Mouse (Mus musculus) heart, adult 2 months (tissue): ENCODE data around the gene Cers2. TPM values are rescaled to one million over a fixed set of nuclear protein-coding genes. Genes with fewer than 3 reads are reported as not detected.
"Not testable (repeated sequence)": the region's sequence is repeated elsewhere in the genome, so short reads cannot be mapped to it uniquely, and the experiment has no call there.

Experiments
- DNase-seq, 2 experiments: peaks; one replicate each; pipeline ENCODE4 v3.0.0; 2021
- H3K27ac ChIP-seq: fragments of 200-600 bp; 2 replicates; pipeline ENCODE4 v1.8.1; 2022
- H3K27me3 ChIP-seq: fragments of 200-500 bp; 2 replicates; pipeline ENCODE4 v1.6.1; 2012; ENCODE audit warnings: mild to moderate bottlenecking, low read length, inconsistent platforms, mixed read lengths; ENCODE audit not compliant: control insufficient read depth, insufficient read depth
- H3K36me3 ChIP-seq: fragments of 200-500 bp; 2 replicates; pipeline ENCODE4 v1.6.1; 2012; ENCODE audit warnings: low read length, inconsistent platforms; ENCODE audit not compliant: control insufficient read depth, insufficient read depth
- H3K4me1 ChIP-seq: fragments of 200-500 bp; 2 replicates; pipeline ENCODE4 v1.6.1; 2011; ENCODE audit warnings: low read length; ENCODE audit not compliant: control insufficient read depth, insufficient read depth
- H3K4me3 ChIP-seq: fragments of 200-600 bp; 2 replicates; pipeline ENCODE4 v1.8.1; 2022
- H3K79me2 ChIP-seq: fragments of 200-500 bp; replicated peaks from 2 replicates; pipeline ENCODE4 v1.6.1; 2012; ENCODE audit warnings: mild to moderate bottlenecking, inconsistent platforms, low read length, moderate library complexity, mixed read lengths; ENCODE audit not compliant: control insufficient read depth, insufficient read depth
- H3K9ac ChIP-seq: fragments of 200-500 bp; 2 replicates; pipeline ENCODE4 v1.6.1; 2012; ENCODE audit warnings: low read depth, mild to moderate bottlenecking, control low read depth, inconsistent platforms, low read length, mixed read lengths
- CTCF ChIP-seq: fragments of 200-600 bp; IDR thresholded peaks from 2 replicates; pipeline ENCODE4 v1.8.1; 2022; ENCODE audit warnings: antibody characterized with exemption, mild to moderate bottlenecking, moderate library complexity
- EP300 ChIP-seq: fragments of 200-500 bp; IDR thresholded peaks from 2 replicates; pipeline ENCODE4 v1.6.1; 2011; ENCODE audit warnings: low read depth, low read length, control low read depth; ENCODE audit not compliant: insufficient read depth
- POLR2A ChIP-seq: fragments of 200-500 bp; IDR thresholded peaks from 2 replicates; pipeline ENCODE4 v1.6.1; 2011; ENCODE audit warnings: mild to moderate bottlenecking, low read depth, low read length, control low read depth; ENCODE audit not compliant: insufficient read depth
- WGBS: fragments of 180-500 bp; shearing (Covaris S2); methylation state at CpG from one replicate; pipeline ENCODE4 v1.1.7; 2018; 5-methylcytosine and 5-hydroxymethylcytosine counted together
- intact Hi-C: fragments of 180-260 bp; cut with DNase I; formaldehyde crosslinking; loops from one replicate; pipeline ENCODE4 v1.15.1; 2025
- polyA plus RNA-seq: library from polyadenylated mRNA; depleted of rRNA; stranded (reverse); fragments of >200 nt; gene quantifications from 2 replicates; pipeline ENCODE4 v1.2.3, GENCODE M21; 2012
- total RNA-seq, 2 experiments: library from RNA; stranded (reverse); gene quantifications; 2 replicates each; pipeline ENCODE4 v1.2.3; 2021

Gene Cers2
- total and polyA plus RNA-seq, 3 experiments = 35.3 to 69.1 (median 39.3) TPM

GRCm38 (mm10) chr3:95346454-95346853 lies 31.9 kb downstream of the Cers2 start:
- H3K9ac ChIP-seq = no peak overlapping the region
- no peaks in the 10 kb centered on the region for H3K27me3 ChIP-seq
- intact Hi-C loops = no loop called here
- H3K4me1 ChIP-seq = no peaks in the 10 kb centered on the region
- H3K27ac ChIP-seq = no peak overlapping the region
- no peak for DNase-seq
- no peak overlapping the region for H3K4me3 ChIP-seq
- no peaks in the 10 kb centered on the region for H3K79me2 ChIP-seq
- TF ChIP-seq POLR2A (no peak), EP300 (no peak), CTCF (no peak)
- no peaks in the 10 kb centered on the region; the same call in 1 of the 2 replicates for H3K36me3 ChIP-seq
- WGBS = 89% methylated on average over 7 of the region's 7 CpGs

- H3K36me3 ChIP-seq, H3K9ac ChIP-seq, H3K4me1 ChIP-seq: not testable (repeated sequence)
These were observed 33.8 kb downstream of the Cers2 start for GRCm38 (mm10) chr3:95348343-95348742.

GRCm38 (mm10) chr3:95349491-95349890 lies 34.9 kb downstream of the Cers2 start:
- Histone ChIP-seq H3K27me3 (no peaks in the 10 kb centered on the region), H3K27ac (no peak overlapping the region), H3K79me2 (no peaks in the 10 kb centered on the region), H3K36me3 (no peaks in the 10 kb centered on the region; the same call in none of the 2 replicates), H3K4me3 (no peak overlapping the region), H3K9ac (no peak overlapping the region), H3K4me1 (no peaks in the 10 kb centered on the region)
- no peak for DNase-seq
- TF ChIP-seq CTCF = peak; percentile 79
- TF ChIP-seq EP300 = no peak
- TF ChIP-seq POLR2A = no peak
- intact Hi-C loops = loop anchor here (2.0 kb wide), 1 partner anchor 97 kb away; no protein-coding TSS in a partner anchor

More at GRCm38 (mm10) chr3:95348343-95348742, 33.8 kb downstream of the Cers2 start:
- DNase-seq, H3K27me3 ChIP-seq, H3K27ac ChIP-seq, H3K4me3 ChIP-seq, H3K79me2 ChIP-seq: not testable (repeated sequence)
- WGBS = 95% methylated on average over 5 of the region's 5 CpGs
- intact Hi-C loops = loop anchor here (2.0 kb wide), 1 partner anchor 98 kb away; no protein-coding TSS in a partner anchor
- TF ChIP-seq CTCF = peak; percentile 43

GRCm38 (mm10) chr3:95355911-95356544 lies 41.4 kb downstream of the Cers2 start:
- not testable (repeated sequence) for H3K4me1 ChIP-seq, H3K27ac ChIP-seq, H3K36me3 ChIP-seq, H3K79me2 ChIP-seq, H3K27me3 ChIP-seq, H3K4me3 ChIP-seq, H3K9ac ChIP-seq
- intact Hi-C loops = loop anchor here (2.0 to 10.0 kb wide), 3 partner anchors 41 to 269 kb away; partner anchors contain the start of genes Arnt, Cers2 and Ensa
- 21% methylated on average over 12 of the region's 19 CpGs for WGBS
- peak in 1 of 2 experiments; percentile 23 for DNase-seq

GRCm38 (mm10) chr3:95356701-95357449 lies 42.3 kb downstream of the Cers2 start, which contains the start of gene Setdb1:
Setdb1 (minus strand) TSS chr3:95357202.
- intact Hi-C loops = loop anchor here (2.0 to 10.0 kb wide), 3 partner anchors 42 to 268 kb away; partner anchors contain the start of genes Arnt, Cers2 and Ensa
- TF ChIP-seq EP300 (peak; percentile 77), CTCF (peak; percentile 22; the same call in 1 of the 2 replicates)
- peak within 1 kb of the TSS; percentile 48 for H3K9ac ChIP-seq
- not testable (repeated sequence) for H3K4me1 ChIP-seq, H3K79me2 ChIP-seq, H3K36me3 ChIP-seq, H3K27me3 ChIP-seq
- H3K4me3 ChIP-seq = peak within 1 kb of the TSS; percentile 43
- peak; percentile 93 to 95 for DNase-seq
- peak within 1 kb of the TSS; percentile 64 for H3K27ac ChIP-seq
- under 1% methylated on average over 38 of the region's 57 CpGs for WGBS

GRCm38 (mm10) chr3:95357746-95358145 lies 43.2 kb downstream of the Cers2 start:
- intact Hi-C loops = loop anchor here (2.0 to 10.0 kb wide), 3 partner anchors 43 to 267 kb away; partner anchors contain the start of genes Arnt, Cers2 and Ensa
- 97% methylated on average over 2 of the region's 2 CpGs for WGBS
- no peak overlapping the region for H3K27ac ChIP-seq
- H3K79me2 ChIP-seq = no peaks in the 10 kb centered on the region
- H3K4me1 ChIP-seq = no peaks in the 10 kb centered on the region
- peaks cover 2% of the 10 kb centered on the region; the same call in 1 of the 2 replicates for H3K36me3 ChIP-seq
- DNase-seq = no peak
- no peak overlapping the region for H3K4me3 ChIP-seq
- H3K27me3 ChIP-seq = no peaks in the 10 kb centered on the region
- TF ChIP-seq EP300 = no peak
- no peak for TF ChIP-seq POLR2A
- no peak for TF ChIP-seq CTCF
- no peak overlapping the region for H3K9ac ChIP-seq

GRCm38 (mm10) chr3:95360276-95360675 lies 45.7 kb downstream of the Cers2 start:
- DNase-seq, H3K4me3 ChIP-seq, H3K27me3 ChIP-seq, H3K79me2 ChIP-seq, H3K36me3 ChIP-seq, intact Hi-C loops, H3K4me1 ChIP-seq, H3K27ac ChIP-seq, H3K9ac ChIP-seq: not testable (repeated sequence)
- 74% methylated on average over 3 of the region's 3 CpGs for WGBS
